Mouse (Mus musculus) c-Kit-positive CD71-positive TER-119-positive erythroid progenitor cells, embryonic 14.5 days (primary cell): ENCODE results near the gene Otud7a.

ENCODE experiments used
- DNase-seq: peaks from one replicate; pipeline ENCODE4 v3.0.0-alpha.2; 2013; ENCODE audit warnings: low spot score

The Otud7a gene

GRCm38 (mm10) chr7:63717903-63718302, 273.4 kb downstream of the Otud7a start:
- no peak for DNase-seq

GRCm38 (mm10) chr7:63719183-63719944, 274.8 kb downstream of the Otud7a start:
- no peak for DNase-seq

- no peak for DNase-seq
Measured at GRCm38 (mm10) chr7:63720682-63721081, 276.1 kb downstream of the Otud7a start.

- DNase-seq = no peak
Measured at GRCm38 (mm10) chr7:63725040-63725729, 280.6 kb downstream of the Otud7a start.

- no peak for DNase-seq
Measured at GRCm38 (mm10) chr7:63729605-63730004, 285.1 kb downstream of the Otud7a start.

- DNase-seq = no peak
Measured at GRCm38 (mm10) chr7:63730012-63730411, 285.5 kb downstream of the Otud7a start.

GRCm38 (mm10) chr7:63737725-63738124, 293.2 kb downstream of the Otud7a start:
- DNase-seq = no peak

GRCm38 (mm10) chr7:63738142-63738541, 293.6 kb downstream of the Otud7a start:
- DNase-seq = no peak

- no peak for DNase-seq
Measured at GRCm38 (mm10) chr7:63743116-63743515, 298.6 kb downstream of the Otud7a start.

GRCm38 (mm10) chr7:63752081-63752480, 307.5 kb downstream of the Otud7a start:
- peak; percentile 41 for DNase-seq

- DNase-seq = peak; percentile 38
Measured at GRCm38 (mm10) chr7:63753274-63753751, 308.8 kb downstream of the Otud7a start.

- no peak for DNase-seq
Measured at GRCm38 (mm10) chr7:63754573-63755475, 310.3 kb downstream of the Otud7a start.

GRCm38 (mm10) chr7:63755476-63755948, 311.0 kb downstream of the Otud7a start:
- peak; percentile 25 for DNase-seq

- no peak for DNase-seq
Measured at GRCm38 (mm10) chr7:63757136-63757677, 312.7 kb downstream of the Otud7a start.

- no peak for DNase-seq
Measured at GRCm38 (mm10) chr7:63757678-63758239, 313.2 kb downstream of the Otud7a start.

GRCm38 (mm10) chr7:63758240-63758826, 313.8 kb downstream of the Otud7a start:
- DNase-seq = no peak

GRCm38 (mm10) chr7:63759606-63760005, 315.1 kb downstream of the Otud7a start:
- DNase-seq = no peak

GRCm38 (mm10) chr7:63762529-63762928, 318.0 kb downstream of the Otud7a start:
- DNase-seq = no peak

- DNase-seq = no peak
Measured at GRCm38 (mm10) chr7:63768398-63769029, 324.0 kb downstream of the Otud7a start.

GRCm38 (mm10) chr7:63773268-63773667, 328.7 kb downstream of the Otud7a start:
- no peak for DNase-seq

- no peak for DNase-seq
Measured at GRCm38 (mm10) chr7:63774291-63774690, 329.7 kb downstream of the Otud7a start.
